9 mouse cellular contexts compared by ENCODE assay signal in genomic region chr11:28365929-28366244, GRCm38 (mm10). TPM values are rescaled to one million over a fixed set of nuclear protein-coding genes. Genes with fewer than 3 reads are reported as not detected.
DNase-seq lines count a peak whose midpoint lies in the region; ATAC-seq and TF ChIP-seq lines count a peak whose summit lies in the region.
"Had no signal": no experiment of that assay in that cellular context is flagged by ENCODE, and none has a peak within 500 bp of the region (broad histone marks: within the 10 kb centered on the region; RNA-seq: fewer than 3 reads in every experiment).

No protein-coding gene starts in this region.

- no peak for DNase-seq in layer of hippocampus, adult 2 months (ENCODE audit: low spot score in 2 of 2)
- no peak for DNase-seq in layer of hippocampus, postnatal 36 days
- no peak for DNase-seq in forebrain, embryonic 11.5 days (ENCODE audit: low spot score)
- no peak for DNase-seq in spleen, adult 12 weeks (ENCODE audit: low spot score)
- DNase-seq in thymus, postnatal 10 days (ENCODE audit: low spot score in 2 of 2), result no peak
- no peak for DNase-seq in ovary, postnatal 10 days (ENCODE audit: low spot score)

- no peaks in the 10 kb centered on the region for H3K9me3 ChIP-seq in forebrain, embryonic 11.5 days (ENCODE audit: control insufficient read depth, low read length)
- H3K9me3 ChIP-seq in intestine, embryonic 16.5 days (ENCODE audit: control insufficient read depth, low read length), result no peaks in the 10 kb centered on the region
- no peaks in the 10 kb centered on the region; the same call in 1 of the 2 replicates for H3K9me3 ChIP-seq in midbrain, embryonic 16.5 days (replicated peaks; ENCODE audit: control insufficient read depth, low read length, poor library complexity, severe bottlenecking)

- peak overlapping the region; percentile 47; the same call in 1 of the 2 replicates for H3K4me2 ChIP-seq in forebrain, embryonic 11.5 days (ENCODE audit: low read depth, low read length, severe bottlenecking)
- H3K4me2 ChIP-seq in intestine, embryonic 16.5 days (ENCODE audit: low read depth, low read length), result peak overlapping the region; percentile 70
- H3K4me2 ChIP-seq in midbrain, embryonic 16.5 days (ENCODE audit: low read length), result peak overlapping the region; percentile 69

- no peak for TF ChIP-seq CTCF in layer of hippocampus, adult 2 months (conservative IDR thresholded peaks at IDR 0.05)

- H3K27me3 ChIP-seq in forebrain, embryonic 11.5 days (ENCODE audit: control insufficient read depth, insufficient read depth, low read length), result no peaks in the 10 kb centered on the region
- H3K27me3 ChIP-seq in intestine, embryonic 16.5 days (replicated peaks; ENCODE audit: control insufficient read depth, insufficient read depth, low read length), result no peaks in the 10 kb centered on the region
- H3K27me3 ChIP-seq in midbrain, embryonic 16.5 days (ENCODE audit: control insufficient read depth, insufficient read depth, low read depth, low read length), result no peaks in the 10 kb centered on the region

- no peaks in the 10 kb centered on the region for H3K36me3 ChIP-seq in forebrain, embryonic 11.5 days (ENCODE audit: control insufficient read depth, insufficient read depth, low read length)
- H3K36me3 ChIP-seq in intestine, embryonic 16.5 days (ENCODE audit: control insufficient read depth, insufficient read depth, low read length), result no peaks in the 10 kb centered on the region
- H3K36me3 ChIP-seq in midbrain, embryonic 16.5 days (ENCODE audit: control insufficient read depth, insufficient read depth, low read length), result no peaks in the 10 kb centered on the region
- H3K36me3 ChIP-seq: G1E had no signal

- peak overlapping the region; percentile 87 for H3K27ac ChIP-seq in layer of hippocampus, adult 2 months
- H3K27ac ChIP-seq in forebrain, embryonic 11.5 days (ENCODE audit: low read depth, low read length), result 0 out of 2 replicates have a peak overlapping the region, but pooled peaks have one; percentile 37
- H3K27ac ChIP-seq in intestine, embryonic 16.5 days (ENCODE audit: low read length), result no peak overlapping the region
- H3K27ac ChIP-seq in midbrain, embryonic 16.5 days (ENCODE audit: low read length), result peak overlapping the region; percentile 74

- peak overlapping the region; percentile 53 for H3K9ac ChIP-seq in forebrain, embryonic 11.5 days (ENCODE audit: low read length)
- no peak overlapping the region for H3K9ac ChIP-seq in intestine, embryonic 16.5 days (ENCODE audit: low read depth, low read length)
- peak overlapping the region; percentile 63 for H3K9ac ChIP-seq in midbrain, embryonic 16.5 days (ENCODE audit: low read depth, low read length)

- 0 out of 2 replicates have a peak, but pooled peaks cover 4% of the 10 kb centered on the region for H3K4me1 ChIP-seq in forebrain, embryonic 11.5 days (replicated peaks; ENCODE audit: control insufficient read depth, insufficient read depth, low read length)
- no peaks in the 10 kb centered on the region; the same call in 1 of the 2 replicates for H3K4me1 ChIP-seq in intestine, embryonic 16.5 days (ENCODE audit: control insufficient read depth, insufficient read depth, low read length)
- peaks cover 10% of the 10 kb centered on the region; the same call in 1 of the 2 replicates for H3K4me1 ChIP-seq in midbrain, embryonic 16.5 days (ENCODE audit: control insufficient read depth, insufficient read depth, low read length)

- peak overlapping the region; percentile 60 for H3K4me3 ChIP-seq in layer of hippocampus, adult 2 months
- H3K4me3 ChIP-seq in forebrain, embryonic 11.5 days (ENCODE audit: low read depth, low read length), result 0 out of 2 replicates have a peak overlapping the region, but pooled peaks have one; percentile 16
- peak overlapping the region; percentile 38; the same call in 1 of the 2 replicates for H3K4me3 ChIP-seq in intestine, embryonic 16.5 days (ENCODE audit: low read length)
- peak overlapping the region; percentile 36 for H3K4me3 ChIP-seq in midbrain, embryonic 16.5 days (ENCODE audit: low read depth, low read length)

- peak; percentile 49 for ATAC-seq in forebrain, embryonic 11.5 days (replicated peaks; ENCODE audit: low FRiP score)
- ATAC-seq in intestine, embryonic 16.5 days, result no peak
- 0 out of 2 replicates have a peak, but pooled peaks have one; percentile 19 for ATAC-seq in midbrain, embryonic 16.5 days

- 38% methylated on average over 2 of the region's 2 CpGs for WGBS in forebrain, embryonic 11.5 days
- 62% methylated on average over 2 of the region's 2 CpGs for WGBS in intestine, embryonic 16.5 days
- 35% methylated on average over 2 of the region's 2 CpGs for WGBS in midbrain, embryonic 16.5 days

RNA-seq across cellular contexts. Expression of gene Gm6685, which starts 26.2 kb away (rescaled TPM):
- 1 to 10 TPM; 6.1 TPM for total RNA-seq in layer of hippocampus, adult 2 months (2021)
- total RNA-seq in layer of hippocampus, postnatal 36 days (2021), result 1 to 10 TPM; 4.8 to 8.3 TPM
- polyA plus RNA-seq in forebrain, embryonic 11.5 days (2014; fragmentation: Nextera tagmentation; extraction: Ambion mirVana), result 0.49 TPM in 1 of 2 replicates, not detected in the other
- not detected in 2 replicates for polyA plus RNA-seq in intestine, embryonic 16.5 days (2015; fragmentation: Nextera tagmentation; extraction: Ambion mirVana)
- polyA plus RNA-seq in midbrain, embryonic 16.5 days (2015; fragmentation: Nextera tagmentation; extraction: Ambion mirVana), result 0.33 TPM in 1 of 2 replicates, not detected in the other
